Mouse (Mus musculus) stomach, postnatal 0 days (tissue): ENCODE results near the gene Oasl1.

Experiments
- CTCF ChIP-seq: IDR thresholded peaks from 2 replicates; pipeline ENCODE4 v1.5.1; 2016; ENCODE audit warnings: antibody characterized with exemption, low read depth, mild to moderate bottlenecking, moderate library complexity
- EP300 ChIP-seq: optimal IDR thresholded peaks from 2 replicates; pipeline ENCODE3; 2016; ENCODE audit warnings: antibody characterized with exemption

GRCm38 (mm10) chr5:114949812-114950211, 26.8 kb downstream of the Oasl1 start:
- no peak for TF ChIP-seq EP300
- no peak for TF ChIP-seq CTCF
